In genomic region chr9:71770991-71771767, GRCm38 (mm10) we compare ENCODE assay signal across 8 mouse cellular contexts. TPM values are rescaled to one million over a fixed set of nuclear protein-coding genes. Genes with fewer than 3 reads are reported as not detected.
DNase-seq lines count a peak whose midpoint lies in the region; ATAC-seq and TF ChIP-seq lines count a peak whose summit lies in the region.

TSS of gene Cgnl1 (minus strand) at chr9:71771602.

- peak; percentile 89 for ATAC-seq in embryonic facial prominence, embryonic 12.5 days (ENCODE audit: insufficient number of reproducible peaks, insufficient read depth, low FRiP score, low TSS enrichment)
- ATAC-seq in heart, embryonic 14.5 days (ENCODE audit: insufficient number of reproducible peaks, insufficient read depth, low FRiP score, low read depth) = peak; percentile 87
- peak; percentile 88 for ATAC-seq in kidney, postnatal 0 days (replicated peaks; ENCODE audit: low FRiP score, low read depth)

- peak; percentile 51 for DNase-seq in 3T3-L1 (ENCODE audit: low read depth, low spot score)
- DNase-seq in adrenal gland, postnatal 10 days = peak; percentile 87
- DNase-seq in kidney, postnatal 0 days (ENCODE audit: low spot score) = peak; percentile 90
- DNase-seq in lung, postnatal 10 days = peak; percentile 90
- peak; percentile 74 for DNase-seq in retina, postnatal 1 day
- DNase-seq in natural killer cell, adult 2 months (ENCODE audit: low spot score in 2 of 2) = no peak

- peaks cover 9% of the 10 kb centered on the region for H3K27me3 ChIP-seq in embryonic facial prominence, embryonic 12.5 days
- no peaks in the 10 kb centered on the region for H3K27me3 ChIP-seq in heart, embryonic 14.5 days (ENCODE audit: control insufficient read depth, insufficient read depth, low read length)
- H3K27me3 ChIP-seq in kidney, postnatal 0 days (ENCODE audit: insufficient read depth, low read length) = no peaks in the 10 kb centered on the region

- H3K36me3 ChIP-seq in embryonic facial prominence, embryonic 12.5 days = no peaks in the 10 kb centered on the region
- no peaks in the 10 kb centered on the region for H3K36me3 ChIP-seq in heart, embryonic 14.5 days (ENCODE audit: control insufficient read depth, insufficient read depth, low read length)
- no peaks in the 10 kb centered on the region for H3K36me3 ChIP-seq in kidney, postnatal 0 days (ENCODE audit: insufficient read depth, low read length)

- 1% methylated on average over 64 of the region's 67 CpGs for WGBS in embryonic facial prominence, embryonic 12.5 days
- under 1% methylated on average over 58 of the region's 67 CpGs for whole genome bisulfite sequencing in heart, embryonic 14.5 days
- WGBS in kidney, postnatal 0 days = under 1% methylated on average over 63 of the region's 67 CpGs

- TF ChIP-seq CTCF in kidney, postnatal 0 days (IDR thresholded peaks at IDR 0.05; ENCODE audit: low read depth) = peak; percentile 54

- peak within 1 kb of the TSS; percentile 50 for H3K4me3 ChIP-seq in embryonic facial prominence, embryonic 12.5 days
- peak within 1 kb of the TSS; percentile 69 to 79 for H3K4me3 ChIP-seq in heart, embryonic 14.5 days (ENCODE audit: control insufficient read depth in 1 of 2, insufficient read depth in 1 of 2, low read depth in 1 of 2, low read length in 2 of 2)
- H3K4me3 ChIP-seq in kidney, postnatal 0 days (replicated peaks; ENCODE audit: low read depth, low read length) = peak within 1 kb of the TSS; percentile 81

- no peak within 1 kb of the TSS for H3K27ac ChIP-seq in embryonic facial prominence, embryonic 12.5 days
- H3K27ac ChIP-seq in heart, embryonic 14.5 days (replicated peaks in 1 of 2; ENCODE audit: control insufficient read depth in 1 of 2, insufficient read depth in 1 of 2, low read depth in 2 of 2, low read length in 2 of 2) = peak within 1 kb of the TSS; percentile 55 to 85
- H3K27ac ChIP-seq in kidney, postnatal 0 days = peak within 1 kb of the TSS; percentile 88

- H3K9me3 ChIP-seq in embryonic facial prominence, embryonic 12.5 days = no peaks in the 10 kb centered on the region
- H3K9me3 ChIP-seq in heart, embryonic 14.5 days (ENCODE audit: control insufficient read depth, low read length) = no peaks in the 10 kb centered on the region
- no peaks in the 10 kb centered on the region for H3K9me3 ChIP-seq in kidney, postnatal 0 days (replicated peaks; ENCODE audit: low read length)

- peak within 1 kb of the TSS; percentile 66 for H3K9ac ChIP-seq in embryonic facial prominence, embryonic 12.5 days
- H3K9ac ChIP-seq in heart, embryonic 14.5 days (ENCODE audit: low read length) = peak within 1 kb of the TSS; percentile 88
- H3K9ac ChIP-seq in kidney, postnatal 0 days (ENCODE audit: low read depth, low read length) = peak within 1 kb of the TSS; percentile 89

- H3K4me2 ChIP-seq in embryonic facial prominence, embryonic 12.5 days (replicated peaks) = peak within 1 kb of the TSS; percentile 73
- peak within 1 kb of the TSS; percentile 81 for H3K4me2 ChIP-seq in heart, embryonic 14.5 days (ENCODE audit: low read length)
- peak within 1 kb of the TSS; percentile 88 for H3K4me2 ChIP-seq in kidney, postnatal 0 days (ENCODE audit: low read length)

- peaks cover 14% of the 10 kb centered on the region; the same call in 1 of the 2 replicates for H3K4me1 ChIP-seq in embryonic facial prominence, embryonic 12.5 days
- peaks cover 8 to 36% of the 10 kb centered on the region in 2 experiments for H3K4me1 ChIP-seq in heart, embryonic 14.5 days (ENCODE audit: control insufficient read depth in 2 of 2, insufficient read depth in 2 of 2, low read length in 2 of 2)
- peaks cover 27% of the 10 kb centered on the region for H3K4me1 ChIP-seq in kidney, postnatal 0 days (replicated peaks; ENCODE audit: insufficient read depth, low read length)

RNA-seq across cellular contexts. Expression of gene Cgnl1, which starts in this region (rescaled TPM):
- 10 to 100 TPM; 55.5 to 61.5 TPM for total RNA-seq in adrenal gland, postnatal 10 days (2021)
- polyA plus RNA-seq in embryonic facial prominence, embryonic 12.5 days (2016; fragmentation: Nextera tagmentation; extraction: Ambion mirVana) = 8.7 and 9.6 TPM in 2 replicates
- polyA plus RNA-seq in heart, embryonic 14.5 days (2014; fragmentation: Nextera tagmentation; extraction: Ambion mirVana) = 35.8 and 37.6 TPM in 2 replicates
- polyA plus RNA-seq in kidney, postnatal 0 days (2015; fragmentation: Nextera tagmentation; extraction: Ambion mirVana) = 33.8 and 37.9 TPM in 2 replicates

Comparison
In these comparisons a context has a peak if more than half of its experiments do, and no peak if none do; other contexts are left out.
1. DNase-seq: peak in 3T3-L1 (single experiment), adrenal gland, postnatal 10 days (single experiment), kidney, postnatal 0 days (single experiment), lung, postnatal 10 days (single experiment) and retina, postnatal 1 day (single experiment); none in natural killer cell, adult 2 months (0 of 2).
2. Peak in every context shown above with its lines, with median percentiles within 50 percentile points of each other: ATAC-seq, H3K4me2 ChIP-seq, H3K4me3 ChIP-seq and H3K9ac ChIP-seq.